ENCODE assay signal across 8 mouse cellular contexts in genomic region chr4:140986024-140986710, GRCm38 (mm10). TPM values are rescaled to one million over a fixed set of nuclear protein-coding genes. Genes with fewer than 3 reads are reported as not detected.
DNase-seq lines count a peak whose midpoint lies in the region; ATAC-seq and TF ChIP-seq lines count a peak whose summit lies in the region.

No protein-coding gene starts in this region.

- peaks cover 26% of the 10 kb centered on the region for H3K4me1 ChIP-seq in kidney, embryonic 16.5 days (ENCODE audit: insufficient read depth, low read length)
- H3K4me1 ChIP-seq in cortical plate, adult 2 months (ENCODE audit: control insufficient read depth, insufficient read depth, low read length): peaks cover 6% of the 10 kb centered on the region
- peaks cover 40% of the 10 kb centered on the region for H3K4me1 ChIP-seq in hindbrain, embryonic 15.5 days (replicated peaks)
- peaks cover 6% of the 10 kb centered on the region; the same call in 1 of the 2 replicates for H3K4me1 ChIP-seq in midbrain, postnatal 0 days (ENCODE audit: insufficient read depth, low read length)

- no peaks in the 10 kb centered on the region for H3K36me3 ChIP-seq in kidney, embryonic 16.5 days (ENCODE audit: insufficient read depth, low read length)
- no peaks in the 10 kb centered on the region for H3K36me3 ChIP-seq in hindbrain, embryonic 15.5 days
- no peaks in the 10 kb centered on the region for H3K36me3 ChIP-seq in midbrain, postnatal 0 days (ENCODE audit: insufficient read depth, low read length)

- no peak for DNase-seq in kidney, postnatal 14 days
- no peak for DNase-seq in midbrain, postnatal 0 days (ENCODE audit: low spot score)
- no peak for DNase-seq in urinary bladder, adult 18-20 months (ENCODE audit: low spot score in 2 of 2)
- no peak for DNase-seq in frontal cortex, postnatal 36 days (ENCODE audit: low spot score in 2 of 2)
- no peak for DNase-seq in layer of hippocampus, postnatal 36 days

- peak overlapping the region; percentile 58 for H3K4me2 ChIP-seq in kidney, embryonic 16.5 days (replicated peaks; ENCODE audit: low read depth, low read length)
- H3K4me2 ChIP-seq in hindbrain, embryonic 15.5 days: peak overlapping the region; percentile 79
- peak overlapping the region; percentile 87 for H3K4me2 ChIP-seq in midbrain, postnatal 0 days (ENCODE audit: low read depth, low read length, poor library complexity, severe bottlenecking)

- H3K9ac ChIP-seq in kidney, embryonic 16.5 days (replicated peaks; ENCODE audit: low read length): peak overlapping the region; percentile 79
- H3K9ac ChIP-seq in hindbrain, embryonic 15.5 days: peak overlapping the region; percentile 98
- H3K9ac ChIP-seq in midbrain, postnatal 0 days (replicated peaks; ENCODE audit: low read length, poor library complexity, severe bottlenecking): peak overlapping the region; percentile 92

- no peak for ATAC-seq in kidney, embryonic 16.5 days (ENCODE audit: low FRiP score, low TSS enrichment)
- peak; percentile 24 for ATAC-seq in hindbrain, embryonic 15.5 days (ENCODE audit: low FRiP score, low read depth)
- ATAC-seq in midbrain, postnatal 0 days (ENCODE audit: low FRiP score): peak; percentile 4; the same call in 1 of the 2 replicates

- peak overlapping the region; percentile 72 for H3K4me3 ChIP-seq in kidney, embryonic 16.5 days (ENCODE audit: low read length)
- peak overlapping the region; percentile 57 for H3K4me3 ChIP-seq in cortical plate, adult 2 months (ENCODE audit: insufficient read depth, low read length)
- peak overlapping the region; percentile 89 for H3K4me3 ChIP-seq in hindbrain, embryonic 15.5 days
- peak overlapping the region; percentile 78 for H3K4me3 ChIP-seq in midbrain, postnatal 0 days (ENCODE audit: low read depth, low read length)

- TF ChIP-seq POLR2A in cortical plate, adult 2 months (IDR thresholded peaks at IDR 0.05; ENCODE audit: extremely low read depth, insufficient read depth, low read length): no peak

- H3K27me3 ChIP-seq in kidney, embryonic 16.5 days (ENCODE audit: insufficient read depth, low read length): no peaks in the 10 kb centered on the region
- H3K27me3 ChIP-seq in hindbrain, embryonic 15.5 days: no peaks in the 10 kb centered on the region
- no peaks in the 10 kb centered on the region for H3K27me3 ChIP-seq in midbrain, postnatal 0 days (ENCODE audit: insufficient read depth, low read length)

- TF ChIP-seq CTCF in cortical plate, adult 2 months (IDR thresholded peaks at IDR 0.05; ENCODE audit: extremely low read depth, insufficient read depth, low read length): peak; percentile 18; the same call in 1 of the 2 replicates
- TF ChIP-seq CTCF in midbrain, postnatal 0 days (IDR thresholded peaks at IDR 0.05): no peak

- no peak overlapping the region for H3K27ac ChIP-seq in kidney, embryonic 16.5 days (ENCODE audit: low read length)
- no peak overlapping the region for H3K27ac ChIP-seq in cortical plate, adult 2 months (ENCODE audit: insufficient read depth, low read length)
- H3K27ac ChIP-seq in hindbrain, embryonic 15.5 days (replicated peaks): peak overlapping the region; percentile 85
- H3K27ac ChIP-seq in midbrain, postnatal 0 days (ENCODE audit: low read depth, low read length): peak overlapping the region; percentile 67

- WGBS in kidney, embryonic 16.5 days: 28% methylated on average over 14 of the region's 15 CpGs
- 21% methylated on average over 14 of the region's 15 CpGs for WGBS in hindbrain, embryonic 15.5 days
- 17% methylated on average over 15 of the region's 15 CpGs for WGBS in midbrain, postnatal 0 days

- peaks cover 3% of the 10 kb centered on the region; the same call in 1 of the 2 replicates for H3K9me3 ChIP-seq in kidney, embryonic 16.5 days (ENCODE audit: low read length)
- no peaks in the 10 kb centered on the region for H3K9me3 ChIP-seq in hindbrain, embryonic 15.5 days
- H3K9me3 ChIP-seq in midbrain, postnatal 0 days (ENCODE audit: low read length): no peaks in the 10 kb centered on the region

RNA-seq across cellular contexts. Expression of gene Atp13a2, which starts 0.5 kb away (rescaled TPM):
- polyA plus RNA-seq in kidney, embryonic 16.5 days (2015; fragmentation: Nextera tagmentation; extraction: Ambion mirVana): 48.9 and 50.7 TPM in 2 replicates
- 180 and 187 TPM in 2 replicates for polyA plus RNA-seq in cortical plate, adult 2 months (2012; rRNA removed)
- polyA plus RNA-seq in hindbrain, embryonic 15.5 days (2015; fragmentation: Nextera tagmentation; extraction: Ambion mirVana): 181 and 193 TPM in 2 replicates
- total RNA-seq in midbrain, postnatal 0 days (2014; rRNA removed): 379 and 419 TPM in 2 replicates
- polyA plus RNA-seq in midbrain, postnatal 0 days (2015; fragmentation: Nextera tagmentation; extraction: Ambion mirVana): 182 and 201 TPM in 2 replicates
- total RNA-seq in layer of hippocampus, postnatal 36 days (2021): 100 to 1,000 TPM; 150 to 154 TPM

RNA-seq across cellular contexts. Expression of gene Mfap2, which starts 24.1 kb away (rescaled TPM):
- polyA plus RNA-seq in kidney, embryonic 16.5 days (2015; fragmentation: Nextera tagmentation; extraction: Ambion mirVana): 442 and 470 TPM in 2 replicates
- polyA plus RNA-seq in cortical plate, adult 2 months (2012; rRNA removed): 9.6 and 10.9 TPM in 2 replicates
- polyA plus RNA-seq in hindbrain, embryonic 15.5 days (2015; fragmentation: Nextera tagmentation; extraction: Ambion mirVana): 161 and 173 TPM in 2 replicates
- total RNA-seq in midbrain, postnatal 0 days (2014; rRNA removed): 19.5 and 32.4 TPM in 2 replicates
- 103 and 104 TPM in 2 replicates for polyA plus RNA-seq in midbrain, postnatal 0 days (2015; fragmentation: Nextera tagmentation; extraction: Ambion mirVana)
- 1 to 10 TPM; 5.7 to 5.8 TPM for total RNA-seq in layer of hippocampus, postnatal 36 days (2021)

RNA-seq across cellular contexts. Expression of gene Sdhb, which starts 25.2 kb away (rescaled TPM):
- polyA plus RNA-seq in kidney, embryonic 16.5 days (2015; fragmentation: Nextera tagmentation; extraction: Ambion mirVana): 520 and 550 TPM in 2 replicates
- polyA plus RNA-seq in cortical plate, adult 2 months (2012; rRNA removed): 276 and 282 TPM in 2 replicates
- 480 TPM in 2 replicates for polyA plus RNA-seq in hindbrain, embryonic 15.5 days (2015; fragmentation: Nextera tagmentation; extraction: Ambion mirVana)
- total RNA-seq in midbrain, postnatal 0 days (2014; rRNA removed): 194 and 243 TPM in 2 replicates
- 529 and 575 TPM in 2 replicates for polyA plus RNA-seq in midbrain, postnatal 0 days (2015; fragmentation: Nextera tagmentation; extraction: Ambion mirVana)
- 100 to 1,000 TPM; 175 to 186 TPM for total RNA-seq in layer of hippocampus, postnatal 36 days (2021)

Comparison
In these comparisons a context has a peak if more than half of its experiments do, and no peak if none do; other contexts are left out.
1. H3K27ac ChIP-seq: peak in hindbrain, embryonic 15.5 days (single experiment) and midbrain, postnatal 0 days (single experiment); none in kidney, embryonic 16.5 days (single experiment) and cortical plate, adult 2 months (single experiment).
2. Peak in every context shown above with its lines, with median percentiles within 50 percentile points of each other: H3K4me2 ChIP-seq, H3K4me3 ChIP-seq and H3K9ac ChIP-seq.